Mouse (Mus musculus): ENCODE data around the gene Stard5.

The Stard5 gene

GRCm38 (mm10) chr7:83631828-83632681, at the start of gene Stard5:
Gene Stard5, plus strand, starts transcription at chr7:83631959.
- peak; percentile 92 to 94 for DNase-seq

GRCm38 (mm10) chr7:83584639-83585471, 46.9 kb upstream of the Stard5 start, which contains the start of gene Tmc3:
Gene Tmc3, plus strand, starts transcription at chr7:83584927.
- no peak for DNase-seq

- no peak for DNase-seq
Observed at GRCm38 (mm10) chr7:83594056-83594455, 37.7 kb upstream of the Stard5 start.

GRCm38 (mm10) chr7:83597063-83597462, 34.7 kb upstream of the Stard5 start:
- no peak for DNase-seq

GRCm38 (mm10) chr7:83598997-83599912, 32.5 kb upstream of the Stard5 start:
- DNase-seq = no peak

GRCm38 (mm10) chr7:83599913-83600286, 31.9 kb upstream of the Stard5 start:
- peak; percentile 48 to 57 for DNase-seq

GRCm38 (mm10) chr7:83604180-83604944, 27.4 kb upstream of the Stard5 start:
- DNase-seq = no peak

GRCm38 (mm10) chr7:83606796-83607195, 25.0 kb upstream of the Stard5 start:
- no peak for DNase-seq

- DNase-seq = no peak
Observed at GRCm38 (mm10) chr7:83609891-83610290, 21.9 kb upstream of the Stard5 start.

GRCm38 (mm10) chr7:83611886-83612285, 19.9 kb upstream of the Stard5 start:
- DNase-seq = no peak

GRCm38 (mm10) chr7:83615272-83615671, 16.5 kb upstream of the Stard5 start:
- no peak for DNase-seq

- peak in 1 of 2 experiments; percentile 32 for DNase-seq
Observed at GRCm38 (mm10) chr7:83615815-83616214, 15.9 kb upstream of the Stard5 start.

- no peak for DNase-seq
Observed at GRCm38 (mm10) chr7:83616268-83616667, 15.5 kb upstream of the Stard5 start.

- no peak for DNase-seq
Observed at GRCm38 (mm10) chr7:83618709-83619108, 13.1 kb upstream of the Stard5 start.

- no peak for DNase-seq
Observed at GRCm38 (mm10) chr7:83622582-83622981, 9.2 kb upstream of the Stard5 start.

GRCm38 (mm10) chr7:83624065-83624464, 7.7 kb upstream of the Stard5 start:
- no peak for DNase-seq

GRCm38 (mm10) chr7:83626557-83627257, 5.1 kb upstream of the Stard5 start:
- no peak for DNase-seq

- no peak for DNase-seq
Observed at GRCm38 (mm10) chr7:83627369-83627768, 4.4 kb upstream of the Stard5 start.

GRCm38 (mm10) chr7:83631073-83631827, 509 bp upstream of the Stard5 start:
- DNase-seq = no peak

GRCm38 (mm10) chr7:83632682-83633120, 942 bp downstream of the Stard5 start:
- DNase-seq = no peak

All from thymus, postnatal 36 days (tissue).